Mouse (Mus musculus) inflammation-experienced regulatory T-cells, adult 6 months (primary cell): ENCODE results near the gene Olfr1417. TPM values are rescaled to one million over a fixed set of nuclear protein-coding genes. Genes with fewer than 3 reads are reported as not detected.
"Not testable (repeated sequence)": the region's sequence is repeated elsewhere in the genome, so short reads cannot be mapped to it uniquely, and the experiment has no call there.

ENCODE experiments used
- ATAC-seq: one replicate; pipeline ENCODE4 v1.8.0; 2017
- polyA plus RNA-seq, 3 experiments: library from polyadenylated mRNA; unstranded; fragments of 100-300 nt; shearing (Covaris generic); gene quantifications; one replicate each; pipeline ENCODE4 v1.2.1; 2017

Gene Olfr1417
- not detected for polyA plus RNA-seq

GRCm38 (mm10) chr19:11839119-11839518 is at the start of gene Olfr1417:
Gene Olfr1417, minus strand, starts transcription at chr19:11839219.
- no peak for ATAC-seq

DNA sequence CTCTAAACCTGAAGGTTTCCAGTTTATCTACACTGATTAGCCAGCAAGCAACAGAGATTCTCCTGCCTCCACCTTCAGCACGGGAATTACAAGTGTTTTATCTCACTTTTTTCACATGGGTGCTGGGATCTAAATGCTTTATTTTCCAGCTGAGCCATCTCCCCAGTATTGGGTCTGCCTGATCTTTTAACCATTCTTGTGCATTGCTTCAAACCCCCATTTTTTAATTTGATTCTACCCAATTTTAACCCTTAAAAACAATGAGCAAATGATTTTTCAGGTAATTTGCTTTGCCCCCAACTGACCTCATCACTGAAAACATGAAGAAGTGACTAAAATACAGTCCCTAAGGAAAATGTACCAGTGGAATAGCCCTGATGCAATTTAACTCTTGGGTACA is 47.2 kb upstream of the Olfr1417 start, which contains the start of gene Olfr1420:
Gene Olfr1420, plus strand, starts transcription at position 301 of the 400 bp plus-strand sequence.
- ATAC-seq = no peak

DNA sequence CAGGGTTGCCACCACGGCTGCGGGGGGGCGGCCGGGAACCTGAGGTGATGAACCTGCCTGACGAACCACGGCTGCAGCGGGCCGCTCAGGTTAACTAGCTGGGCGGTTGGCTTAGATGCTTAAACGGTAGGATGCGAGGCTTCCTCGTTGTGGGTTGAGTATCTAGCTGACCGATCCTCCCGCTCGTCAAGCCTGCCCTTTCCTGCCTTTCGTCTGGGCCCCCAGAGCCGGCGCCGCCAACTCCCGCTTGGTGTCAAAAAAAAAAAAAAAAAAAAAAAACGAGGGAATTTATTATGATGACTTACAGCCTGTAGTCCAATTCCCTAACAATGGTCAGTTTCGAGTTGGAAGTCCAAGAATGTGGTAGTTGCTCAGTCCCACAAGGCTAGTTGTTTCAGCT is 39.4 kb upstream of the Olfr1417 start:
- not testable (repeated sequence) for ATAC-seq

DNA sequence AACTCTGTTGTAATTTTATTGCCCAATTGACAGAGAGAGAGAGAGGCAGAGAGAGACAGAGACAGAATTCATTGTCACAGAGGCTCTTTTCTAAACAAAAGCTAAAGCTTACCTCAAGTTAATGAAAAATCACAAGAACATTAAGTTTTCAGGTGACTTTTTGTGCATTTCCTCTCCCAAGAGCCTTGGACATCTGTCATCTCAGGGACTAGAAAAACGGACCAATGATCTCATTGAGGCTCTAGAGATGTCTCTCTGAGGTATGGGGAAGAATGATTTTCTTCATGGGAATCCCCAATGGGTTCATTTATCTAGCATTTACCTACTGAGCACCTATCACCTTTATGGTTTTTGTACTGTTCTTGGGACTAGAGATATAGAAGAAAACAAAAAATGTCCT is 36.0 kb upstream of the Olfr1417 start, which contains the start of gene Olfr1419:
Gene Olfr1419, minus strand, starts transcription at position 101 of the 400 bp plus-strand sequence.
- ATAC-seq = no peak

DNA sequence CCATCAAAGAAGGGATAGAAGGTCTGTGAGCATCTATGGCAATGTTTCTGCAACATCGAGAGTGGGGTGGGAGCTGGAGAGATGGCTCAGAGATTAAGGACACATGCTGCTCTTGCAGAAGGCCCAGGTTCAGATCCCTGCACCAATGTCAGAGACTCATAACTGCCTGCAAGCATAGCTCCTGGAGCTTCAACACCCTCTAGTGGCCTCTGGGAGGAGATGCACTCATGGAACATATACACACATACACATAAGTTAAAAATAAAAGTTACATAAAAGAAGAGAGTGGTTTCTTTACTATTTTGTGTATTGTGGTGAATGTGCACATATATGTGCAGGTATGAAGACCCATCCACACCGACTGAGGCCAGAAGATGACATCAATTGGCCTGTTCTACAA is 28.8 kb upstream of the Olfr1417 start:
- ATAC-seq = no peak

DNA sequence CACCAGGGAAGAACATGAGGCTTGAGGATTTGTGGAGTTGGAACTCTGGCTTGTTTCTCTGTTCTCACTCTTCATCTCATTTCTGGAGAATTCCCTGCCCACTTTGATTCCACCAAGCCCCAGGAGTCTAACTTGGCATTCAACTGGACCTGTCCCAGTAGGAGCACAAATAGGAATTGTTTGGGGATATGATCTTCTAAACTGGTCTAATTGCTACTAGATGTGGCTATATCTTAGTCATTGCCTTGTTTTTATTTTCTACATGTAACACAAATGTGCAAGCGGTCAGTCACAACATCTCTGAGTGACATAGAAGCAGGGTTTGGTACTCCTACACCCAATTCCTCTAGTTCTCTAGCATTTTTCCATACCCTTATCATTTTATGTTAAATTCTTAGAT is 21.9 kb upstream of the Olfr1417 start, which contains the start of gene Olfr1418:
Gene Olfr1418, minus strand, starts transcription at position 101 of the 400 bp plus-strand sequence.
- no peak for ATAC-seq

DNA sequence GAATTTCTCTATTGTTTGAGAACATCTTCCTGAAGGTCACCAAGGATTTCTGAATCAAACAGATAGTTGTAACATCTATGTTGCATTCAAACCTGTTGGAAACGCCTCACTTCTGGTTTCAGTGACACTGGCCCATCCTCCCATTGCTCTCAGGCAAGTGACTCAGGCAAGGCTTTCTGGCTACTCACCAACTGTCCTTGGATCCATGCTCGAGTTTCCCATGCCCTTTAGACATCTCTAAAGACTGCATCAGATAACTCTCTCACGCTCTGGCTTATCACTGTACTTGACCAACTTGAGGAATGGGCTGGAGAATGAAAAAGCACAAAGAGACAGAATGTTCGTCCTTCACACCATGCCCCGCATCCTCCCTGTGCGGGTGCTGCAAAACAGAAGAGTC is 17.5 kb upstream of the Olfr1417 start:
- ATAC-seq = no peak

DNA sequence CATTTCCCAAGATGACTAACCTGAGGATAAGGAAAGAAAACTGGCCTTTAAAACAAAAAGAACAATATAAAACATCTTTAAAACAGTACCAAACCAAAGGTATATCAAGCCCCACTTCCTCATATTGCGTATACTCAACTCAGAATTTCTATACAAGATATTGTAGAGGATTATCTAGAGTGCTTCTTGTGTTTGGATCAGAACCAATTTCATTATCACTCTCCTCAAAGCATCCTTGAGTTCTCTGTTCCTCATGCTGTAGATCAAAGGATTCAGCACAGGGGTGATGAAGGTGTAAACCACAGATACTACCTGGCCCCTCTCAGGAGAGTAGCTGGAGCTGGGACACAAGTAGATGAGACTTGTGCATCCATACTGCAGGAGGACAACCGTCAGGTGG is 15.8 kb upstream of the Olfr1417 start:
- ATAC-seq = no peak

DNA sequence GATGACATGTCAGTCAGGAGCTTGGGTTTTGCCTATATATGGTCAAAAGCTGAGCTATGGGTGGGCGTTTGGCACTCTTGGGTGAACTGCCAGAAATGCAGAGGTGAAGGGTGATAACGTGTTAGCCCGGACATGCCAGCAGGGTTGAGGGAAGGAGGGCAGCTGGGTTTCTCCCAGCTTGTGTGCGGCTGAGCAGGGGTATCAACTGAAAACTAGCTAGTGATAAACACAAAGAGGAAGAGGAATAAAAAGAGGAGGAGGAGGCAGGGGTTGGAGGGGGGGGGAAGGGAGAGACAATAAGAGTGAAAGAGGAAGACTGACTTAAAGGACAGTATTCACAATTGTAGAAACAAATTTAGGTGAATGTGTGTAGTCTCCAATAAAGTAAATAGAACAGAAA is 13.6 kb upstream of the Olfr1417 start:
- ATAC-seq = no peak

GRCm38 (mm10) chr19:11846333-11846732 is 7.3 kb upstream of the Olfr1417 start:
- ATAC-seq = no peak

- no peak for ATAC-seq
These were observed 15.5 kb downstream of the Olfr1417 start for GRCm38 (mm10) chr19:11823346-11824065.

- no peak for ATAC-seq
These were observed 18.8 kb downstream of the Olfr1417 start for GRCm38 (mm10) chr19:11820211-11820610.

DNA sequence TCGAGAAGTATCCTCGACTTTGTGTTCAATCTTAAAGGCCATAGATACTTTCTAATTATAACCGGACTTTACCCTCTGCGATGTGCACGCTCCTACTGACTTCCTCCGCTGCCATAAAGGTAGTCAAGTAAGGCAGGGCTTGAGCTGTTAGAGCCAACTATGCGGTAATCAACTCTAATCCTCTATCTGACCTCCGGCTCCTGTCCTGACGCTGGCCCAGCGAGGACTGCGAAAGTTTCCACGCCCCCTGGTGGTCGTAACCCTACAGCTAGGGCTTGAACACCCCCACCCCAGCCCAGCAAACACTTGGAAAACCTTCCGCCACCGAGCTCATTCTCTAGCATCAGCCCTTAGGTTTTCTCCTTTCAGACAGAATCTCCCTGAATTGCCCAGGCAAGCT is 19.2 kb downstream of the Olfr1417 start:
- ATAC-seq = no peak

- ATAC-seq = no peak
These were observed 19.8 kb downstream of the Olfr1417 start, which contains the start of gene Stx3 for GRCm38 (mm10) chr19:11819143-11819700. Gene Stx3, minus strand, starts transcription at chr19:11819403.

GRCm38 (mm10) chr19:11818199-11819142 is 20.5 kb downstream of the Olfr1417 start:
- no peak for ATAC-seq

DNA sequence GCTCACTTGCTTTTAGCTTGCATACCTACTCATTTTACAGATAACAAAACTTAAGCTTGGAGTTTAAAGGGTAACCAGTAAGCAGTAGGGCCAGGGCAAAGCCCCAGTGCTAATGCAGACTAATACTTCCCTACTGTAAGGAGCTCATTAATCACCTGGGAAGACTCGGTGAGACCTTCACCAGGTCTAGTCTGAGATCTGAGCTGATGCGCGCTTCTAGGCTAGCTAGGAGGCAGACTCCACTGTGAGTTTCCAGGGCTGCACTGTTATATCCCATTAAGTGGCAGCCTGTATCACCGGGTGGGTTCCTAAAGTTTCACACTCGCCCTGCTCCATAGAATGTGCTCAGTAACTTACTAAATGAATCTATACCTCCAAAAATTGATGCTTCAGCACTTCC is 21.4 kb downstream of the Olfr1417 start:
- no peak for ATAC-seq

DNA sequence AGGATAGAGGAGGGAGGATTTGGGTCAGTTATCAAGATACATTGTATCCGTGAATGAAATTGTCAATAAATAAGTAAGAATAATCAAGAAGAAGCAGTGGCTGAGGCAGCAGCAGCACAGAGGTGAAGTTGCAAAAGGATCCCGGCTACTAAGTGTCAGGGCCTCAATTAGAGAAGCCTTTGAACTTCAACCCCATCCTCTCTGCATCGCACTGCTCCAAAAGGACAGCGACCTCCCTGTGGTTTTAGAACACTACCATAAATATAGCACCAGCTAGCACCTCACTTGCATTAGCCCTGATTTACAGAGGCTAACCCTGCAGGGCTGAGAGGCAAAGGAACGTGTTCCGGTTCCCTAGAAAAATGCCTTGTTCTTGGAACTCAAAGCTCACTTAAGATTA is 22.3 kb downstream of the Olfr1417 start:
- no peak for ATAC-seq

DNA sequence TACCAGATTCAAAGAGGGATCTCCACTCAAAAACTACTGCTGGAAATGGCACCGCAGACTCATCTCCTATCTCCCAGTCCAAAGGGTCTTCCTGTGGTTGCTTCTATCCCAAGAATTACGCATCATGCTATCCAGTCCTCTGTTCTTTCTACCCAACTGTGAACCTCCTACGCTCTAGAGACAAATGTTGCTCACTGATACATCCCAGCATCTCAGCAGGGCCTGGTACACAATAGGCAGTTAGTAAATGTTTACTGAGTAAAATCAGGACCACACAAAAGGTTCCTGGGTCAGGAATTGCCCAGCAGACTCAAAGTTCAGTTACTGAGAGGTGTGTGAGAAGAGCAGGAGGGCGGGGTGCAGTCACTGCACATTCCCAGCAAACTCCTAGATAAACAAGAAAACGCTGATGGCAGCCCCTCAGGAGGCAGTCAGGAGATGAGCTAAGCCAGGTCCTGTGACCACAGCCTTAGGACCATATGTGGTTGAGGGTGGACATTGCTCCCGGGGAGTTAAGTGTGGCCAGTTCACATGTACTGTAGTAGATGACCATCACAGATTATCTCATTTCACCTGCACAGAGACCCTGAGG is 24.2 kb downstream of the Olfr1417 start:
- no peak for ATAC-seq

DNA sequence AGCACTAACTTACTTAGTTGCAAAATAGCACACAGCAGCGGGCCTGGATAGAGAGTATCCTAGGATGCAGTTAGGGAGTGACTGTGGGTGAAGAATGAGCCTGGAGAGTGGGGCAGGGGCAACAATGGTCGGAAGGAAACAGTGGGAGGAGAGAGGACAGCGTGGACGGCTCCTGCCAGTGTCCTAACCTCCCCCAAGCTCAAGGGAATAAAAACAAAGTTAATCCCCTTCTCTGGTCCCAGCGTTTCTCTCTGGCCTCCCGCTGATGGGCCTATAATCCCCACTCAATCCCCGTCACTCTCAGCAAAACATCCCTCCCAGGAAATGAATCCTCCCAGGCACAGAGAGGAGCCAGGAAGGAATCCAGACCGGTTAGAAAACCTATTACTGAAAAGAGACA is 25.4 kb downstream of the Olfr1417 start:
- ATAC-seq = no peak

GRCm38 (mm10) chr19:11813136-11813535 is 25.9 kb downstream of the Olfr1417 start:
- no peak for ATAC-seq

GRCm38 (mm10) chr19:11811688-11812365 is 27.2 kb downstream of the Olfr1417 start:
- ATAC-seq = no peak

DNA sequence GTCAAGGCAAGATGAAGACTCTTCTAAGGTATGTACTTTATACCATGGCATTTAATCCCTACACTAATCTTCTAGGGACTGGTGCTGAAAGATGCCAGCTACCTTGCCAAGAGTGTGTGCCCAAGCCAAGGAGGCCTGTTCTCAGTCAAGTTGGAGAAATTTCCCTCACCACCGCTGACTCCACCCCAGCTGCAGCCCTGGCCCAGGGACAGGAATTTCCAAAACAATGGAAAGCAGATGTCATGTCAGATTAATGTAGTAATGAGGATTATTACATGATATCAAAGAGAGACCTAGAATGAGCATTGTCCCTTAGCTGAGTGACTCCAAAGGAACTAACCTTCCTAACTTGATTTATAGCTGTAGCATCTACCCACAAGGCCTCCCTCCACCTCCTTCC is 28.2 kb downstream of the Olfr1417 start:
- ATAC-seq = no peak
